Mouse (Mus musculus) kidney, adult 2 months (tissue): ENCODE results near the gene Nipsnap2. TPM values are rescaled to one million over a fixed set of nuclear protein-coding genes. Genes with fewer than 3 reads are reported as not detected.
"Not testable (repeated sequence)": the region's sequence is repeated elsewhere in the genome, so short reads cannot be mapped to it uniquely, and the experiment has no call there.

Source experiments
- DNase-seq: peaks from one replicate; pipeline ENCODE4 v3.0.0; 2021
- H3K27ac ChIP-seq: fragments of 200-500 bp; 2 replicates; pipeline ENCODE4 v1.5.1; 2012; ENCODE audit warnings: low read depth, low read length, control low read depth, inconsistent platforms; ENCODE audit not compliant: insufficient read depth
- H3K27me3 ChIP-seq: fragments of 200-500 bp; replicated peaks from 2 replicates; pipeline ENCODE4 v1.6.1; 2012; ENCODE audit warnings: mild to moderate bottlenecking, moderate library complexity, low read length, inconsistent platforms; ENCODE audit not compliant: control insufficient read depth, insufficient read depth
- H3K36me3 ChIP-seq: fragments of 200-500 bp; 2 replicates; pipeline ENCODE4 v1.6.1; 2012; ENCODE audit warnings: mild to moderate bottlenecking, moderate library complexity, low read length, inconsistent platforms; ENCODE audit not compliant: control insufficient read depth, insufficient read depth
- H3K4me1 ChIP-seq: fragments of 200-500 bp; 2 replicates; pipeline ENCODE4 v1.6.1; 2011; ENCODE audit warnings: low read length; ENCODE audit not compliant: control insufficient read depth, insufficient read depth
- H3K4me3 ChIP-seq: fragments of 200-500 bp; 2 replicates; pipeline ENCODE4 v1.5.1; 2011; ENCODE audit warnings: mild to moderate bottlenecking, low read depth, low read length, control low read depth; ENCODE audit not compliant: insufficient read depth
- CTCF ChIP-seq: fragments of 200-500 bp; conservative IDR thresholded peaks from 2 replicates; pipeline ENCODE4 v1.5.1; 2011; ENCODE audit warnings: low read depth, mild to moderate bottlenecking, control low read depth, low read length, moderate library complexity, mixed read lengths; ENCODE audit not compliant: insufficient read depth, insufficient read length
- POLR2A ChIP-seq: fragments of 200-500 bp; IDR thresholded peaks from one replicate; pipeline ENCODE4 v1.6.1; 2011; ENCODE audit warnings: low read depth, low read length, control low read depth
- WGBS: fragments of 180-500 bp; shearing (Covaris S2); methylation state at CpG from one replicate; pipeline ENCODE4 v1.1.7; 2018; 5-methylcytosine and 5-hydroxymethylcytosine counted together
- polyA plus RNA-seq: library from polyadenylated mRNA; depleted of rRNA; stranded (reverse); fragments of >200 nt; gene quantifications from 2 replicates; pipeline ENCODE4 v1.2.3, GENCODE M21; 2012; rRNA removed

Gene Nipsnap2
- polyA plus RNA-seq: 77.0 and 89.8 TPM in 2 replicates

- under 1% methylated on average over 91 of the region's 93 CpGs for WGBS
- Histone ChIP-seq H3K4me1 (peaks cover 18% of the 10 kb centered on the region; the same call in 1 of the 2 replicates), H3K4me3 (peak within 1 kb of the TSS; percentile 83)
These were observed at the start of gene Nipsnap2 for GRCm38 (mm10) chr5:129724834-129725773. Gene Nipsnap2 (plus strand): TSS chr5:129725063.

GRCm38 (mm10) chr5:129685141-129685540 is 39.7 kb upstream of the Nipsnap2 start:
- WGBS: 95% methylated on average over 5 of the region's 5 CpGs
- not testable (repeated sequence) for H3K36me3 ChIP-seq, H3K27me3 ChIP-seq, H3K4me3 ChIP-seq, H3K27ac ChIP-seq, H3K4me1 ChIP-seq, DNase-seq

More at GRCm38 (mm10) chr5:129724834-129725773, at the start of gene Nipsnap2:
- H3K27me3 ChIP-seq: no peaks in the 10 kb centered on the region
- no peaks in the 10 kb centered on the region for H3K36me3 ChIP-seq
- peak; percentile 96 for DNase-seq
- TF ChIP-seq CTCF (peak; percentile 99), POLR2A (peak; percentile 64)
- peak within 1 kb of the TSS; percentile 99 for H3K27ac ChIP-seq

GRCm38 (mm10) chr5:129687621-129688020 is 37.2 kb upstream of the Nipsnap2 start:
- peak; percentile 60 for DNase-seq
- Histone ChIP-seq H3K27me3 (no peaks in the 10 kb centered on the region), H3K4me3 (no peak overlapping the region), H3K27ac (no peak overlapping the region), H3K36me3 (no peaks in the 10 kb centered on the region), H3K4me1 (0 out of 2 replicates have a peak, but pooled peaks cover 4% of the 10 kb centered on the region)
- no peak for TF ChIP-seq CTCF
- TF ChIP-seq POLR2A: no peak
- 54% methylated on average over 7 of the region's 7 CpGs for WGBS

GRCm38 (mm10) chr5:129690528-129690927 is 34.3 kb upstream of the Nipsnap2 start:
- Histone ChIP-seq H3K27me3 (no peaks in the 10 kb centered on the region), H3K4me1 (0 out of 2 replicates have a peak, but pooled peaks cover 4% of the 10 kb centered on the region), H3K27ac (no peak overlapping the region), H3K4me3 (no peak overlapping the region), H3K36me3 (no peaks in the 10 kb centered on the region)
- TF ChIP-seq POLR2A (no peak), CTCF (no peak)
- no peak for DNase-seq
- WGBS: 78% methylated on average over 3 of the region's 3 CpGs

- H3K4me3 ChIP-seq: no peak overlapping the region
- WGBS: 46% methylated on average over 2 of the region's 2 CpGs
- TF ChIP-seq POLR2A (no peak), CTCF (no peak)
These were observed 24.4 kb upstream of the Nipsnap2 start for GRCm38 (mm10) chr5:129700506-129700905.

GRCm38 (mm10) chr5:129701706-129702105 is 23.2 kb upstream of the Nipsnap2 start:
- H3K27ac ChIP-seq: no peak overlapping the region
- WGBS: 87% methylated on average over 1 of the region's 1 CpGs

More at GRCm38 (mm10) chr5:129700506-129700905, 24.4 kb upstream of the Nipsnap2 start:
- H3K4me1 ChIP-seq: no peaks in the 10 kb centered on the region
- no peak for DNase-seq
- H3K36me3 ChIP-seq: no peaks in the 10 kb centered on the region
- no peaks in the 10 kb centered on the region for H3K27me3 ChIP-seq
- H3K27ac ChIP-seq: no peak overlapping the region

GRCm38 (mm10) chr5:129703368-129703767 is 21.5 kb upstream of the Nipsnap2 start:
- DNase-seq: peak; percentile 25
- Histone ChIP-seq H3K4me3 (no peak overlapping the region), H3K36me3 (no peaks in the 10 kb centered on the region), H3K27me3 (no peaks in the 10 kb centered on the region), H3K4me1 (no peaks in the 10 kb centered on the region), H3K27ac (no peak overlapping the region)
- TF ChIP-seq POLR2A (no peak), CTCF (no peak)

More at GRCm38 (mm10) chr5:129701706-129702105, 23.2 kb upstream of the Nipsnap2 start:
- no peaks in the 10 kb centered on the region for H3K4me1 ChIP-seq
- no peak for TF ChIP-seq CTCF
- TF ChIP-seq POLR2A: no peak
- no peak for DNase-seq
- no peaks in the 10 kb centered on the region for H3K36me3 ChIP-seq
- no peak overlapping the region for H3K4me3 ChIP-seq
- H3K27me3 ChIP-seq: no peaks in the 10 kb centered on the region
